Mouse (Mus musculus) megakaryocyte, embryonic 14.5 days (primary cell): Measurements from ENCODE around the gene Ap1s1. TPM values are rescaled to one million over a fixed set of nuclear protein-coding genes. Genes with fewer than 3 reads are reported as not detected.

Source experiments
- H3K27me3 ChIP-seq: replicated peaks from 2 replicates; pipeline ENCODE3; 2012; ENCODE audit warnings: inconsistent platforms
- H3K36me3 ChIP-seq: replicated peaks from 2 replicates; pipeline ENCODE3; 2012; ENCODE audit warnings: low read length, inconsistent platforms, mixed read lengths
- H3K4me1 ChIP-seq: 2 replicates; pipeline ENCODE4 v1.6.1; 2012; ENCODE audit warnings: inconsistent platforms
- H3K4me3 ChIP-seq: replicated peaks from 2 replicates; pipeline ENCODE3; 2012; ENCODE audit warnings: moderate library complexity, mild to moderate bottlenecking, inconsistent platforms
- H3K9me3 ChIP-seq: 2 replicates; pipeline ENCODE4 v1.6.1; 2012; ENCODE audit warnings: inconsistent platforms
- FLI1 ChIP-seq: IDR thresholded peaks from 2 replicates; pipeline ENCODE4 v1.6.1; 2012; ENCODE audit warnings: low read length, inconsistent platforms, mixed read lengths
- GATA1 ChIP-seq: IDR thresholded peaks from 3 replicates; pipeline ENCODE4 v1.6.1; 2012; ENCODE audit warnings: mixed read lengths, low read length, inconsistent platforms, borderline replicate concordance
- polyA plus RNA-seq: library from polyadenylated mRNA; stranded (reverse); fragments of >175 nt; gene quantifications from 2 replicates; pipeline ENCODE4 v1.2.3, GENCODE M21; 2012; ENCODE audit warnings: low replicate concordance; ENCODE audit not compliant: insufficient read depth

Ap1s1 gene
- polyA plus RNA-seq, 1 experiment: 253 TPM

GRCm38 (mm10) chr5:136989801-136990200, 56.1 kb downstream of the Ap1s1 start:
- no peaks in the 10 kb centered on the region for H3K27me3 ChIP-seq
- TF ChIP-seq GATA1: no peak
- TF ChIP-seq FLI1: no peak
- H3K9me3 ChIP-seq: no peaks in the 10 kb centered on the region
- H3K4me3 ChIP-seq: no peak overlapping the region
- H3K4me1 ChIP-seq: peaks cover 42% of the 10 kb centered on the region
- H3K36me3 ChIP-seq: peaks cover 67% of the 10 kb centered on the region

- Histone ChIP-seq H3K9me3 (no peaks in the 10 kb centered on the region), H3K27me3 (no peaks in the 10 kb centered on the region), H3K36me3 (peaks cover 67% of the 10 kb centered on the region), H3K4me1 (peaks cover 40% of the 10 kb centered on the region), H3K4me3 (peak overlapping the region; percentile 95)
- no peak for TF ChIP-seq FLI1
- no peak for TF ChIP-seq GATA1
Measured at GRCm38 (mm10) chr5:136988420-136988819, 57.5 kb downstream of the Ap1s1 start.

DNA sequence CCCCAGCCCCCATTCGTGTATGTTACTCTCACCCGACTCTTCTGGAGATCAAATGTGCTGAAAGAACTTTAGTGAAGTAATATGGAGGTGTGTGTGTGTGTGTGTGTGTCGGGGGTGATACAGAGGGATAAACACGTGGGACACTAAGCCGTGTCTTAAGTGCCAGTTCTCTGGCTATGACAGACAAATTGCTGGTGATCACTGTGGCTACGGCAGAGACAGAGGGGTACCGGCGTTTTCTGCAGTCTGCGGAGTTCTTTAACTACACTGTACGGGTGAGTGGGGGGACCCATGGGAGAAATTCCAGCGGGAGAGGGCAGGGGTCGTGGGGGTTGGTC, 58.0 kb downstream of the Ap1s1 start, which contains the start of gene Znhit1:
Gene Znhit1 (minus strand): TSS at position 88 of the 338 bp plus-strand sequence.
- H3K4me1 ChIP-seq: peaks cover 40% of the 10 kb centered on the region
- peak within 1 kb of the TSS; percentile 95 for H3K4me3 ChIP-seq
- TF ChIP-seq GATA1 (no peak), FLI1 (no peak)
- no peaks in the 10 kb centered on the region for H3K9me3 ChIP-seq
- peaks cover 67% of the 10 kb centered on the region for H3K36me3 ChIP-seq
- H3K27me3 ChIP-seq: no peaks in the 10 kb centered on the region

DNA sequence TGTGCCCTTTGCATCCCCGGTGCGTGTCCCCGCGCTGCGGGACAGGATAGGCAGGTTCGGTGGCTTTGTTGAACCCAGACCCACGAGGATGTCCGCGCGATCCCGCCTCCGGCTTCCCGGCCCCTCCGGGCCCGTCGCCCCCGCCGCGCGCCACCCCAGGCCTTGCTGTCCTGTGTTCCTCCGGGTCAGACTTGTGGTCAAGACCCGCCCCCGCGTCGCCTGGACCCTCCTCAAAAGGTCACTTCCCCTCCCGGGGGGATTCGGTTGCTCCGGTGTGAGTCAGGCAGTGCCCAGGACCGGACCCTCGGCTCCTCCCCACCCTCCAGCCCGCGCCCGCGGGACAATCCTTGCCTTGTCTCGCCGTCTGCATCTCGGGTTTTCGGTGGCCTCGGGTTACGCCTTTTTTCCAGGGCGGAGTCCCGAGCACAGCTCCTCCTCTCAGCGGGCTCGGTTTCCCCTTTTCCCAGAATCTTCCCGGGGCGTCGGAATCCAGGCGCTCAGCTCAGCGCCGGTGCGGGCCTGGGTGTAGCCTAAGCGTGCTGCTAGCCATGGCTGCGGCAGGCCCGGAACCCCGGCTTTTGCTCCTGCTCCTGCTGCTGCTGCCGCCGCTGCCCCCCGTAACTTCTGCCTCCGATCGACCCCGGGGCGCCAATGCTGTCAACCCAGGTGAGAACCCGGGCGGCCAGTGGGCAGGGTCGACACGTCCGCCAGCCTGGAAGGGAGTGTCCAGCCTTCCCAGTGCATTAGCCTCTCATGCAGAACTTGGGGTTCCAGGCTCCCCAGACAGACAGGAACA, 58.6 kb downstream of the Ap1s1 start:
- Histone ChIP-seq H3K27me3 (no peaks in the 10 kb centered on the region), H3K36me3 (peaks cover 67% of the 10 kb centered on the region), H3K4me3 (peak overlapping the region; percentile 95), H3K4me1 (peaks cover 40% of the 10 kb centered on the region), H3K9me3 (no peaks in the 10 kb centered on the region)
- TF ChIP-seq FLI1 (no peak), GATA1 (no peak)

- Histone ChIP-seq H3K36me3 (peaks cover 67% of the 10 kb centered on the region), H3K4me3 (peak within 1 kb of the TSS; percentile 95), H3K4me1 (peaks cover 40% of the 10 kb centered on the region), H3K27me3 (no peaks in the 10 kb centered on the region), H3K9me3 (no peaks in the 10 kb centered on the region)
- TF ChIP-seq GATA1 (no peak), FLI1 (no peak)
Measured at GRCm38 (mm10) chr5:136986695-136987137, 59.2 kb downstream of the Ap1s1 start, which contains the start of gene Plod3. Gene Plod3 (plus strand): TSS chr5:136987019.

Other genes with a start within 250 kb of the Ap1s1 start
- gene Col26a1, start 162.9 kb downstream of the Ap1s1 start, polyA plus RNA-seq: not detected in 2 replicates
- 13.9 and 14.8 TPM in 2 replicates for gene Ift22, start 138.0 kb downstream of the Ap1s1 start, polyA plus RNA-seq
- 1,064 and 1,998 TPM in 2 replicates for gene Fis1, start 92.9 kb downstream of the Ap1s1 start, polyA plus RNA-seq
- 0.90 and 4.8 TPM in 2 replicates for gene Cldn15, start 79.5 kb downstream of the Ap1s1 start, polyA plus RNA-seq
- 32.3 and 34.6 TPM in 2 replicates for gene Plod3, start 59.1 kb downstream of the Ap1s1 start, polyA plus RNA-seq
- gene Znhit1, start 58.1 kb downstream of the Ap1s1 start, polyA plus RNA-seq: 438 and 561 TPM in 2 replicates
- 0.38 TPM in 1 of 2 replicates, not detected in the other for gene Vgf, start 19.7 kb downstream of the Ap1s1 start, polyA plus RNA-seq
- gene Serpine1, start 26.1 kb upstream of the Ap1s1 start, polyA plus RNA-seq: 0.17 TPM in 1 of 2 replicates, not detected in the other
- 2.1 and 3.8 TPM in 2 replicates for gene Trim56, start 70.1 kb upstream of the Ap1s1 start, polyA plus RNA-seq
- not detected in 2 replicates for gene Muc3, start 103.2 kb upstream of the Ap1s1 start, polyA plus RNA-seq
- 0.11 TPM in 1 of 2 replicates, not detected in the other for gene Muc3a, start 166.3 kb upstream of the Ap1s1 start, polyA plus RNA-seq
- 206 and 642 TPM in 2 replicates for gene Ache, start 241.4 kb upstream of the Ap1s1 start, polyA plus RNA-seq
- gene Ufsp1, start 248.5 kb upstream of the Ap1s1 start, polyA plus RNA-seq: 278 and 294 TPM in 2 replicates